Mouse (Mus musculus) spleen, adult 12 weeks (tissue): ENCODE data around the gene Zbed3.
A peak's percentile ranks its signal among the peaks of the same experiment; 100 is the strongest.

Experiments
- DNase-seq: peaks from one replicate; pipeline ENCODE4 v3.0.0; 2022; ENCODE audit warnings: low spot score

Gene Zbed3

GRCm38 (mm10) chr13:95323400-95323799, at the start of gene Zbed3:
Zbed3 (plus strand) TSS chr13:95323612.
- no peak for DNase-seq

- DNase-seq: no peak
Observed at GRCm38 (mm10) chr13:95278426-95279025, 44.9 kb upstream of the Zbed3 start.

- no peak for DNase-seq
Observed at GRCm38 (mm10) chr13:95281740-95282673, 41.4 kb upstream of the Zbed3 start.

GRCm38 (mm10) chr13:95286989-95287388, 36.4 kb upstream of the Zbed3 start:
- DNase-seq: no peak

- DNase-seq: no peak
Observed at GRCm38 (mm10) chr13:95288027-95288426, 35.4 kb upstream of the Zbed3 start.

- no peak for DNase-seq
Observed at GRCm38 (mm10) chr13:95291983-95292382, 31.4 kb upstream of the Zbed3 start.

GRCm38 (mm10) chr13:95299956-95300355, 23.5 kb upstream of the Zbed3 start:
- DNase-seq: no peak

- no peak for DNase-seq
Observed at GRCm38 (mm10) chr13:95306596-95306995, 16.8 kb upstream of the Zbed3 start.

GRCm38 (mm10) chr13:95307100-95307655, 16.2 kb upstream of the Zbed3 start:
- DNase-seq: no peak

GRCm38 (mm10) chr13:95312016-95312415, 11.4 kb upstream of the Zbed3 start:
- no peak for DNase-seq

GRCm38 (mm10) chr13:95319153-95319552, 4.3 kb upstream of the Zbed3 start:
- no peak for DNase-seq

GRCm38 (mm10) chr13:95320451-95320850, 3.0 kb upstream of the Zbed3 start:
- DNase-seq: no peak

GRCm38 (mm10) chr13:95323950-95324625, 676 bp downstream of the Zbed3 start:
- no peak for DNase-seq

- DNase-seq: no peak
Observed at GRCm38 (mm10) chr13:95324626-95325079, 1.2 kb downstream of the Zbed3 start.

- peak; percentile 16 for DNase-seq
Observed at GRCm38 (mm10) chr13:95325080-95325906, 1.9 kb downstream of the Zbed3 start.

- DNase-seq: no peak
Observed at GRCm38 (mm10) chr13:95325907-95326550, 2.6 kb downstream of the Zbed3 start.

- no peak for DNase-seq
Observed at GRCm38 (mm10) chr13:95326611-95327344, 3.4 kb downstream of the Zbed3 start.

GRCm38 (mm10) chr13:95327345-95327741, 3.9 kb downstream of the Zbed3 start:
- DNase-seq: no peak

- DNase-seq: no peak
Observed at GRCm38 (mm10) chr13:95328767-95329166, 5.4 kb downstream of the Zbed3 start.

- no peak for DNase-seq
Observed at GRCm38 (mm10) chr13:95330507-95330906, 7.1 kb downstream of the Zbed3 start.
